Mouse (Mus musculus) limb, embryonic 11.5 days (tissue): Measurements from ENCODE around the gene Ppig. TPM values are rescaled to one million over a fixed set of nuclear protein-coding genes. Genes with fewer than 3 reads are reported as not detected.
"Not testable (repeated sequence)": the region's sequence is repeated elsewhere in the genome, so short reads cannot be mapped to it uniquely, and the experiment has no call there.

Experiments
- ATAC-seq: fragments of 200-750 bp; cut with Nextera tagmentation; 2 replicates; pipeline ENCODE4 v1.8.0; 2017; ENCODE audit warnings: low read depth; ENCODE audit not compliant: insufficient number of reproducible peaks, low FRiP score, low TSS enrichment
- DNase-seq: peaks from one replicate; pipeline ENCODE4 v3.0.0-alpha.2; 2015; ENCODE audit warnings: low spot score
- H3K27ac ChIP-seq: fragments of 300-500 bp; sonication (generic); replicated peaks from 2 replicates; pipeline ENCODE4 v1.5.1; 2014; ENCODE audit warnings: low read depth, mild to moderate bottlenecking, low read length
- H3K27me3 ChIP-seq: fragments of 300-500 bp; sonication (generic); 2 replicates; pipeline ENCODE4 v1.6.1; 2014; ENCODE audit warnings: mild to moderate bottlenecking, low read length, mixed read lengths; ENCODE audit not compliant: control insufficient read depth, insufficient read depth
- H3K36me3 ChIP-seq: fragments of 300-500 bp; sonication (generic); 2 replicates; pipeline ENCODE4 v1.6.1; 2014; ENCODE audit warnings: mild to moderate bottlenecking, low read length, moderate library complexity, mixed read lengths; ENCODE audit not compliant: control insufficient read depth, insufficient read depth
- H3K4me1 ChIP-seq: fragments of 300-500 bp; sonication (generic); 2 replicates; pipeline ENCODE4 v1.6.1; 2014; ENCODE audit warnings: low read length, mixed read lengths; ENCODE audit not compliant: control insufficient read depth, insufficient read depth
- H3K4me2 ChIP-seq: fragments of 300-500 bp; sonication (generic); 2 replicates; pipeline ENCODE4 v1.6.1; 2014; ENCODE audit warnings: low read depth, mild to moderate bottlenecking, moderate library complexity; ENCODE audit not compliant: severe bottlenecking
- H3K4me3 ChIP-seq: fragments of 300-500 bp; sonication (generic); 2 replicates; pipeline ENCODE4 v1.5.1; 2014; ENCODE audit warnings: low read depth, low read length
- H3K9ac ChIP-seq: fragments of 300-500 bp; sonication (generic); 2 replicates; pipeline ENCODE4 v1.6.1; 2014; ENCODE audit warnings: mild to moderate bottlenecking, low read length
- H3K9me3 ChIP-seq: fragments of 300-500 bp; sonication (generic); 2 replicates; pipeline ENCODE4 v1.6.1; 2016; ENCODE audit warnings: low read length; ENCODE audit not compliant: control insufficient read depth
- WGBS: fragments of 180-500 bp; shearing (Covaris S2); extraction: QIAGEN DNeasy Blood & Tissue Kit; methylation state at CpG from one replicate; pipeline ENCODE4 v1.1.7; 2014; 5-methylcytosine and 5-hydroxymethylcytosine counted together
- polyA plus RNA-seq: library from polyadenylated mRNA; unstranded; fragments of >200 nt; fragmentation: Nextera tagmentation; extraction: Ambion mirVana; gene quantifications from 2 replicates; pipeline ENCODE4 v1.2.1, GENCODE M21; 2014

Gene Ppig
- polyA plus RNA-seq: 138 and 150 TPM in 2 replicates

GRCm38 (mm10) chr2:69722273-69722649 lies at the start of gene Ppig:
Gene Ppig (plus strand): TSS chr2:69722545.
- no peaks in the 10 kb centered on the region for H3K4me1 ChIP-seq
- peak within 1 kb of the TSS; percentile 71 for H3K4me2 ChIP-seq
- WGBS: 6% methylated on average over 12 of the region's 12 CpGs
- no peaks in the 10 kb centered on the region for H3K36me3 ChIP-seq
- no peaks in the 10 kb centered on the region for H3K9me3 ChIP-seq
- H3K27me3 ChIP-seq: no peaks in the 10 kb centered on the region
- peak within 1 kb of the TSS; percentile 79 for H3K9ac ChIP-seq
- H3K4me3 ChIP-seq: peak within 1 kb of the TSS; percentile 63
- no peak for DNase-seq
- H3K27ac ChIP-seq: peak within 1 kb of the TSS; percentile 9; the same call in 1 of the 2 replicates
- 0 out of 2 replicates have a peak, but pooled peaks have one; percentile 1 for ATAC-seq

- no peak overlapping the region for H3K9ac ChIP-seq
- no peaks in the 10 kb centered on the region for H3K4me1 ChIP-seq
- no peak overlapping the region for H3K4me2 ChIP-seq
- no peak for ATAC-seq
- 80% methylated on average over 5 of the region's 5 CpGs for WGBS
- no peak overlapping the region for H3K4me3 ChIP-seq
- no peak for DNase-seq
- H3K36me3 ChIP-seq: no peaks in the 10 kb centered on the region
- H3K27ac ChIP-seq: no peak overlapping the region
- no peaks in the 10 kb centered on the region for H3K9me3 ChIP-seq
- no peaks in the 10 kb centered on the region for H3K27me3 ChIP-seq
Observed at GRCm38 (mm10) chr2:69673723-69674122, 48.6 kb upstream of the Ppig start.

- 95% methylated on average over 9 of the region's 9 CpGs for WGBS
- Histone ChIP-seq H3K36me3 (no peaks in the 10 kb centered on the region), H3K27ac (no peak overlapping the region), H3K27me3 (no peaks in the 10 kb centered on the region), H3K9ac (no peak overlapping the region), H3K4me1 (no peaks in the 10 kb centered on the region), H3K4me3 (no peak overlapping the region), H3K9me3 (no peaks in the 10 kb centered on the region), H3K4me2 (no peak overlapping the region)
- ATAC-seq (no peak), DNase-seq (no peak)
Observed at GRCm38 (mm10) chr2:69675266-69675665, 47.1 kb upstream of the Ppig start.

- no peak overlapping the region for H3K4me2 ChIP-seq
- H3K4me3 ChIP-seq: no peak overlapping the region
- 59% methylated on average over 2 of the region's 2 CpGs for WGBS
- no peak overlapping the region for H3K27ac ChIP-seq
- H3K9me3 ChIP-seq: no peaks in the 10 kb centered on the region
- H3K4me1 ChIP-seq: no peaks in the 10 kb centered on the region
- DNase-seq (no peak), ATAC-seq (no peak)
- no peaks in the 10 kb centered on the region for H3K27me3 ChIP-seq
- no peaks in the 10 kb centered on the region for H3K36me3 ChIP-seq
- H3K9ac ChIP-seq: no peak overlapping the region
Observed at GRCm38 (mm10) chr2:69676713-69677112, 45.6 kb upstream of the Ppig start.

- not testable (repeated sequence) for H3K27me3 ChIP-seq, H3K27ac ChIP-seq, H3K4me1 ChIP-seq, H3K9ac ChIP-seq, H3K4me3 ChIP-seq, DNase-seq, H3K4me2 ChIP-seq, H3K36me3 ChIP-seq, ATAC-seq, H3K9me3 ChIP-seq
- 77% methylated on average over 2 of the region's 2 CpGs for WGBS
Observed at GRCm38 (mm10) chr2:69677215-69677614, 45.1 kb upstream of the Ppig start.

- Histone ChIP-seq H3K4me3 (no peak overlapping the region), H3K4me1 (no peaks in the 10 kb centered on the region), H3K9ac (no peak overlapping the region), H3K27ac (no peak overlapping the region), H3K9me3 (no peaks in the 10 kb centered on the region), H3K27me3 (no peaks in the 10 kb centered on the region), H3K36me3 (no peaks in the 10 kb centered on the region), H3K4me2 (no peak overlapping the region)
- 56% methylated on average over 6 of the region's 6 CpGs for WGBS
- DNase-seq (peak; percentile 29), ATAC-seq (no peak)
Observed at GRCm38 (mm10) chr2:69679990-69680389, 42.4 kb upstream of the Ppig start.

GRCm38 (mm10) chr2:69681931-69682330 lies 40.4 kb upstream of the Ppig start:
- Histone ChIP-seq H3K4me1 (no peaks in the 10 kb centered on the region), H3K36me3 (no peaks in the 10 kb centered on the region), H3K4me2 (no peak overlapping the region), H3K27ac (no peak overlapping the region), H3K9ac (no peak overlapping the region), H3K4me3 (no peak overlapping the region), H3K27me3 (no peaks in the 10 kb centered on the region), H3K9me3 (no peaks in the 10 kb centered on the region)
- no peak for DNase-seq
- ATAC-seq: no peak
- 94% methylated on average over 4 of the region's 4 CpGs for WGBS

GRCm38 (mm10) chr2:69683036-69683805 lies 39.1 kb upstream of the Ppig start:
- no peak for ATAC-seq
- Histone ChIP-seq H3K27ac (no peak overlapping the region), H3K9ac (no peak overlapping the region), H3K27me3 (no peaks in the 10 kb centered on the region), H3K36me3 (no peaks in the 10 kb centered on the region), H3K4me2 (no peak overlapping the region), H3K9me3 (no peaks in the 10 kb centered on the region), H3K4me3 (no peak overlapping the region), H3K4me1 (no peaks in the 10 kb centered on the region)
- no peak for DNase-seq
- WGBS: 93% methylated on average over 13 of the region's 13 CpGs

- no peak for ATAC-seq
- H3K4me1 ChIP-seq: no peaks in the 10 kb centered on the region
- DNase-seq: no peak
- no peaks in the 10 kb centered on the region for H3K27me3 ChIP-seq
- H3K36me3 ChIP-seq: no peaks in the 10 kb centered on the region
- H3K4me3 ChIP-seq: no peak overlapping the region
- WGBS: 89% methylated on average over 3 of the region's 3 CpGs
- no peaks in the 10 kb centered on the region for H3K9me3 ChIP-seq
- no peak overlapping the region for H3K27ac ChIP-seq
- H3K9ac ChIP-seq: no peak overlapping the region
- no peak overlapping the region for H3K4me2 ChIP-seq
Observed at GRCm38 (mm10) chr2:69684488-69684887, 37.9 kb upstream of the Ppig start.
